Mouse (Mus musculus) limb, embryonic 12.5 days (tissue): Measurements from ENCODE around the gene Stard3. TPM values are rescaled to one million over a fixed set of nuclear protein-coding genes. Genes with fewer than 3 reads are reported as not detected.

Experiments
- ATAC-seq: fragments of 200-750 bp; cut with Nextera tagmentation; 2 replicates; pipeline ENCODE4 v1.8.0; 2017; ENCODE audit warnings: low read depth, moderate TSS enrichment; ENCODE audit not compliant: insufficient number of reproducible peaks, insufficient read depth, low FRiP score, low TSS enrichment
- H3K27ac ChIP-seq: fragments of 300-500 bp; sonication (generic); 2 replicates; pipeline ENCODE4 v1.5.1; 2016; ENCODE audit warnings: mild to moderate bottlenecking, moderate library complexity
- H3K27me3 ChIP-seq: fragments of 300-500 bp; sonication (generic); 2 replicates; pipeline ENCODE4 v1.6.1; 2016; ENCODE audit warnings: mild to moderate bottlenecking, moderate library complexity
- H3K36me3 ChIP-seq: fragments of 300-500 bp; sonication (generic); 2 replicates; pipeline ENCODE4 v1.6.1; 2016; ENCODE audit warnings: mild to moderate bottlenecking, moderate library complexity
- H3K4me1 ChIP-seq: fragments of 300-500 bp; sonication (generic); replicated peaks from 2 replicates; pipeline ENCODE4 v1.6.1; 2016
- H3K4me2 ChIP-seq: fragments of 300-500 bp; sonication (generic); 2 replicates; pipeline ENCODE4 v1.6.1; 2016; ENCODE audit warnings: mild to moderate bottlenecking, moderate library complexity
- H3K4me3 ChIP-seq: fragments of 300-500 bp; sonication (generic); replicated peaks from 2 replicates; pipeline ENCODE4 v1.5.1; 2016; ENCODE audit warnings: mild to moderate bottlenecking
- H3K9ac ChIP-seq: fragments of 300-500 bp; sonication (generic); replicated peaks from 2 replicates; pipeline ENCODE4 v1.6.1; 2016; ENCODE audit warnings: mild to moderate bottlenecking, moderate library complexity
- H3K9me3 ChIP-seq: fragments of 300-500 bp; sonication (generic); 2 replicates; pipeline ENCODE4 v1.6.1; 2016; ENCODE audit warnings: mild to moderate bottlenecking, moderate library complexity
- WGBS: fragments of 180-500 bp; shearing (Covaris S2); methylation state at CpG from one replicate; pipeline ENCODE4 v1.1.7; 2016; 5-methylcytosine and 5-hydroxymethylcytosine counted together
- polyA plus RNA-seq: library from polyadenylated mRNA; unstranded; fragments of >200 nt; fragmentation: Nextera tagmentation; extraction: Ambion mirVana; gene quantifications from 2 replicates; pipeline ENCODE4 v1.2.1, GENCODE M21; 2016

Gene Stard3
- polyA plus RNA-seq, 1 experiment from 2014 or later, result 39.9 TPM

DNA sequence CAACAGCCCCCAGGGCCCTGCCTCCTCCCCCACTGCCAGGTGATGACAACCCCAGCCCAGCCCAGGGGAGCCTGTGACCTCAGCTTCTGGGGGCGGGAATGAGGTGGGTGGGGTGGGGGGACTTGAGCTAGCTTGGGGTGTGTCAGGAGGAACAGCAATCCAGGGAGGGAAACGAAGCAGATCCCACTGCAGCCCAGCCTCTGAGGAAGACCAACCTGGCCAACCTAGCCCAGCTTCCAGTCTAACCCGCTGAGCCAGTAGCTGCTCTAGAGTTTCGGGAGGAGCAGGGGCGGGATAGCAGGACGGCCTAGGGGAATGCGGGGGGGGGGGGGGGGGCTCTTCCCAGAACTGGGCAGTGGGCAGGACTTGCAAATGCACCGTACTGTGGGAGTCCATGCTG is 33.9 kb downstream of the Stard3 start:
- 11% methylated on average over 8 of the region's 8 CpGs for WGBS
- peak overlapping the region; percentile 18; the same call in 1 of the 2 replicates for H3K9ac ChIP-seq
- peak overlapping the region; percentile 23; the same call in 1 of the 2 replicates for H3K27ac ChIP-seq
- H3K4me1 ChIP-seq, result peaks cover 13% of the 10 kb centered on the region
- H3K4me3 ChIP-seq, result no peak overlapping the region
- ATAC-seq, result no peak
- H3K9me3 ChIP-seq, result no peaks in the 10 kb centered on the region
- H3K4me2 ChIP-seq, result no peak overlapping the region
- peaks cover 69% of the 10 kb centered on the region for H3K27me3 ChIP-seq
- no peaks in the 10 kb centered on the region for H3K36me3 ChIP-seq

- H3K9me3 ChIP-seq, result no peaks in the 10 kb centered on the region
- H3K27ac ChIP-seq, result peak overlapping the region; percentile 23; the same call in 1 of the 2 replicates
- WGBS, result 43% methylated on average over 4 of the region's 4 CpGs
- H3K9ac ChIP-seq, result 0 out of 2 replicates have a peak overlapping the region, but pooled peaks have one; percentile 23
- no peak overlapping the region for H3K4me3 ChIP-seq
- H3K27me3 ChIP-seq, result peaks cover 63% of the 10 kb centered on the region
- peaks cover 13% of the 10 kb centered on the region for H3K4me1 ChIP-seq
- peaks cover 3% of the 10 kb centered on the region; the same call in 1 of the 2 replicates for H3K36me3 ChIP-seq
- no peak overlapping the region for H3K4me2 ChIP-seq
- no peak for ATAC-seq
These were observed 34.5 kb downstream of the Stard3 start for GRCm38 (mm10) chr11:98392645-98393044.

- 75% methylated on average over 6 of the region's 6 CpGs for WGBS
- Histone ChIP-seq H3K27me3 (peaks cover 56% of the 10 kb centered on the region), H3K36me3 (peaks cover 5% of the 10 kb centered on the region; the same call in 1 of the 2 replicates), H3K4me1 (peaks cover 13% of the 10 kb centered on the region), H3K4me3 (no peak overlapping the region), H3K9me3 (no peaks in the 10 kb centered on the region), H3K4me2 (no peak overlapping the region), H3K9ac (no peak overlapping the region), H3K27ac (no peak overlapping the region)
- ATAC-seq, result no peak
These were observed 35.1 kb downstream of the Stard3 start for GRCm38 (mm10) chr11:98393317-98393716.

- H3K36me3 ChIP-seq, result peaks cover 5% of the 10 kb centered on the region; the same call in 1 of the 2 replicates
- H3K4me3 ChIP-seq, result no peak overlapping the region
- H3K9me3 ChIP-seq, result no peaks in the 10 kb centered on the region
- H3K4me2 ChIP-seq, result no peak overlapping the region
- no peak overlapping the region for H3K9ac ChIP-seq
- no peak for ATAC-seq
- peaks cover 13% of the 10 kb centered on the region for H3K4me1 ChIP-seq
- WGBS, result 51% methylated on average over 6 of the region's 6 CpGs
- no peak overlapping the region for H3K27ac ChIP-seq
- peaks cover 47% of the 10 kb centered on the region for H3K27me3 ChIP-seq
These were observed 36.1 kb downstream of the Stard3 start for GRCm38 (mm10) chr11:98394301-98394700.

DNA sequence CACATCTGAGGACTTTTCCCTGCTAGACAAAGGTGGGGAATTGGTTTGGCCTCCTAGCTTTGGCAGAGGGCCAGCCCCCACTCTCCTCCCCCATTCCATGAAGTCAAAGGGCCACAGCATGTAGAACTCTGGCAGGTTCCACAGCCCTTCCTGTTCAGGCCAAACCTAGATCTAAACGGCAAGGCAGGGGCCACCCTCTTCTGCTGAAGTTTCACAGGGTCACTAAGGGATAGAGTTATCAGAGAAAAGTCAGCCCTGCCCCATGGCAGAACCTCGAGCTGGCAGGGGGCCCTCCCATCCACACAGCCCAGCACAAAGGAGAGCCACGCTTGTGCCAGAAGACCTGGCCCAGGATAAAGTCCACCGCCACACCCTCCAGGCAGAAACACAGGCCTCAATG is 36.9 kb downstream of the Stard3 start:
- H3K4me2 ChIP-seq, result no peak overlapping the region
- H3K36me3 ChIP-seq, result peaks cover 5% of the 10 kb centered on the region; the same call in 1 of the 2 replicates
- no peaks in the 10 kb centered on the region for H3K9me3 ChIP-seq
- H3K4me3 ChIP-seq, result no peak overlapping the region
- ATAC-seq, result no peak
- H3K27me3 ChIP-seq, result peaks cover 39% of the 10 kb centered on the region
- 62% methylated on average over 4 of the region's 4 CpGs for WGBS
- H3K4me1 ChIP-seq, result peaks cover 13% of the 10 kb centered on the region
- no peak overlapping the region for H3K9ac ChIP-seq
- no peak overlapping the region for H3K27ac ChIP-seq

GRCm38 (mm10) chr11:98397946-98398345 is 39.8 kb downstream of the Stard3 start:
- H3K4me2 ChIP-seq, result no peak overlapping the region
- H3K27me3 ChIP-seq, result peaks cover 10% of the 10 kb centered on the region
- no peak overlapping the region for H3K27ac ChIP-seq
- ATAC-seq, result no peak
- no peak overlapping the region for H3K9ac ChIP-seq
- H3K36me3 ChIP-seq, result peaks cover 5% of the 10 kb centered on the region; the same call in 1 of the 2 replicates
- 84% methylated on average over 7 of the region's 7 CpGs for WGBS
- no peak overlapping the region for H3K4me3 ChIP-seq
- peaks cover 15% of the 10 kb centered on the region for H3K4me1 ChIP-seq
- no peaks in the 10 kb centered on the region for H3K9me3 ChIP-seq

DNA sequence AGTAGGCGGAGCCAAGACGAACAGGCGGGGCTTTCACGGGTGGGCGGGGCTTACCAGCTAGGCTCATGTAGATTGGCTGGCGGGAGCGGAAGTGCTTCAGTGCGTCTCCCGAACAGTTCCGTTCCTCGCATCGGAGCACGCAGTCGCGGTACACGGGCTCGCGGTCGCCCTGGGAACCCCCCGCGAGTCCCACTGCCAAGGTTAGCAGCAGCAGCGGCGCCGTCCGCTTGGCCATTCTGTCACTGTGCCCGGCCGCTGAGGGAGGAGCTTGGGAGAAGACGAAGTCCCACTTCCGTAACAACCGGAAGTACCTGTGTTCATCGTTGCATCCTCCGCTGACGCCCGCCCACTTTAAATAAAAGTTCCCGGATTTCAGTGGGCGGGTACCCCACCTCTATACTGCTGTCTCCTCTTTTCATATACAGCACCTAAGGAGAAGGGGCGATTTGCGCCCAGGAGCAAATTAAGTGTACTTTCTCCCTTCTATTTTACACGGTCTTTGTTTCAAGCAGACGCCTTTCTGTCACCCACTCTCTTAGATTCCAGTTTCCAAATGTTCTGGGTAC is 42.1 kb downstream of the Stard3 start, which contains the start of gene Pgap3:
Pgap3 (minus strand) TSS at position 330 of the 566 bp plus-strand sequence.
- Histone ChIP-seq H3K4me1 (peaks cover 4% of the 10 kb centered on the region), H3K4me2 (peak within 1 kb of the TSS; percentile 65), H3K9me3 (no peaks in the 10 kb centered on the region), H3K36me3 (peaks cover 5% of the 10 kb centered on the region; the same call in 1 of the 2 replicates), H3K9ac (peak within 1 kb of the TSS; percentile 71), H3K4me3 (peak within 1 kb of the TSS; percentile 68), H3K27me3 (peaks cover 6% of the 10 kb centered on the region; the same call in 1 of the 2 replicates), H3K27ac (peak within 1 kb of the TSS; percentile 96)
- under 1% methylated on average over 40 of the region's 40 CpGs for WGBS
- ATAC-seq, result peak; percentile 88

GRCm38 (mm10) chr11:98400816-98401215 is 42.6 kb downstream of the Stard3 start:
- WGBS, result 58% methylated on average over 3 of the region's 3 CpGs
- peak overlapping the region; percentile 65 for H3K4me2 ChIP-seq
- H3K27ac ChIP-seq, result peak overlapping the region; percentile 96
- peaks cover 4% of the 10 kb centered on the region for H3K4me1 ChIP-seq
- peaks cover 6% of the 10 kb centered on the region; the same call in 1 of the 2 replicates for H3K27me3 ChIP-seq
- no peak for ATAC-seq
- peak overlapping the region; percentile 71 for H3K9ac ChIP-seq
- no peaks in the 10 kb centered on the region for H3K9me3 ChIP-seq
- peaks cover 5% of the 10 kb centered on the region; the same call in 1 of the 2 replicates for H3K36me3 ChIP-seq
- H3K4me3 ChIP-seq, result peak overlapping the region; percentile 68

- Histone ChIP-seq H3K36me3 (no peaks in the 10 kb centered on the region), H3K27ac (no peak overlapping the region), H3K9me3 (no peaks in the 10 kb centered on the region), H3K4me2 (no peak overlapping the region), H3K9ac (no peak overlapping the region), H3K27me3 (peaks cover 19% of the 10 kb centered on the region), H3K4me1 (peaks cover 12% of the 10 kb centered on the region), H3K4me3 (no peak overlapping the region)
- ATAC-seq, result no peak
- WGBS, result 69% methylated on average over 6 of the region's 6 CpGs
These were observed 48.5 kb downstream of the Stard3 start for GRCm38 (mm10) chr11:98406621-98407020.

DNA sequence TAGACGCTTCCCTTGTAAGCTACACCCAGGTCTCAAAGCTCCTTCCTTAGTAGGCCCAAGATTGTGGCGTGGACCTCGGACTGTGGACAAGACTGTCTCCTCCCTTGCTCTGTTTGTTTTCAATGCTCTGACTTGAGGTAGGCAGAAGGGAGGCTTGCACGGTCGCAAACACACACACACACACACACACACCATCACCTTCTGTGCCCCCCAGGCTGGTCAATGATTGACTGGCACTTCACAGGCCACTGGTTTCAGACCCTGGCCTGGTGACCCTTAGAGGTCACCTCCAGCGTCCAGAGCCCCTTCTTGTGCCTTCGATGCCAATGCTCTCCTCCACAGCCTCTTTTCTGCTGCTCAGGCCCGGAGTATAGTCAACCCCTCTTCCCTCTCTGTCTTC is 50.7 kb downstream of the Stard3 start:
- Histone ChIP-seq H3K36me3 (no peaks in the 10 kb centered on the region), H3K27me3 (peaks cover 14% of the 10 kb centered on the region), H3K4me3 (0 out of 2 replicates have a peak overlapping the region, but pooled peaks have one; percentile 3), H3K4me1 (peaks cover 20% of the 10 kb centered on the region), H3K27ac (0 out of 2 replicates have a peak overlapping the region, but pooled peaks have one; percentile 18), H3K9ac (peak overlapping the region; percentile 38), H3K4me2 (peak overlapping the region; percentile 45), H3K9me3 (no peaks in the 10 kb centered on the region)
- ATAC-seq, result no peak
- WGBS, result 60% methylated on average over 8 of the region's 8 CpGs

- 0 out of 2 replicates have a peak overlapping the region, but pooled peaks have one; percentile 3 for H3K4me3 ChIP-seq
- peak; percentile 48; the same call in 1 of the 2 replicates for ATAC-seq
- peaks cover 25% of the 10 kb centered on the region for H3K4me1 ChIP-seq
- H3K4me2 ChIP-seq, result peak overlapping the region; percentile 45
- H3K9me3 ChIP-seq, result no peaks in the 10 kb centered on the region
- no peaks in the 10 kb centered on the region for H3K36me3 ChIP-seq
- peak overlapping the region; percentile 38; the same call in 1 of the 2 replicates for H3K9ac ChIP-seq
- H3K27me3 ChIP-seq, result peaks cover 13% of the 10 kb centered on the region
- 3% methylated on average over 9 of the region's 10 CpGs for WGBS
- H3K27ac ChIP-seq, result 0 out of 2 replicates have a peak overlapping the region, but pooled peaks have one; percentile 18
These were observed 51.2 kb downstream of the Stard3 start for GRCm38 (mm10) chr11:98409341-98409822.
